Mouse (Mus musculus) heart, adult 2 months (tissue): ENCODE data around the gene Zdhhc16.

Source experiments
- CTCF ChIP-seq: fragments of 200-600 bp; IDR thresholded peaks from 2 replicates; pipeline ENCODE4 v1.8.1; 2022; ENCODE audit warnings: antibody characterized with exemption, mild to moderate bottlenecking, moderate library complexity
- EP300 ChIP-seq: fragments of 200-500 bp; IDR thresholded peaks from 2 replicates; pipeline ENCODE4 v1.6.1; 2011; ENCODE audit warnings: low read depth, low read length, control low read depth; ENCODE audit not compliant: insufficient read depth
- POLR2A ChIP-seq: fragments of 200-500 bp; IDR thresholded peaks from 2 replicates; pipeline ENCODE4 v1.6.1; 2011; ENCODE audit warnings: mild to moderate bottlenecking, low read depth, low read length, control low read depth; ENCODE audit not compliant: insufficient read depth

- TF ChIP-seq POLR2A (no peak), CTCF (no peak), EP300 (no peak)
Observed at GRCm38 (mm10) chr19:41993484-41993883, 60.2 kb downstream of the Zdhhc16 start.
